Mouse (Mus musculus): Measurements from ENCODE around the gene Cbln1.

- TF ChIP-seq POLR2A (IDR thresholded peaks at IDR 0.05; ENCODE audit: borderline replicate concordance, extremely low read depth, insufficient read depth, insufficient read length, poor library complexity, severe bottlenecking) (no peak), CTCF (IDR thresholded peaks at IDR 0.05; ENCODE audit: borderline replicate concordance, extremely low read depth, insufficient read depth, insufficient read length) (no peak)
Measured at GRCm38 (mm10) chr8:87466936-87467602, 5.3 kb downstream of the Cbln1 start.
